Mouse (Mus musculus): ENCODE data around the gene 1600012H06Rik.
"Not testable (repeated sequence)": the region's sequence is repeated elsewhere in the genome, so short reads cannot be mapped to it uniquely, and the experiment has no call there.

1600012H06Rik gene

GRCm38 (mm10) chr17:14943009-14943728 is at the start of gene 1600012H06Rik, which contains the start of gene Wdr27:
TSS of gene 1600012H06Rik (plus strand) at chr17:14943184.
TSS of gene Wdr27 (minus strand) at chr17:14943158.
- DNase-seq: peak; percentile 95 to 97

- not testable (repeated sequence) for DNase-seq
These were observed 47.9 kb upstream of the 1600012H06Rik start for GRCm38 (mm10) chr17:14895058-14895457.

- DNase-seq: no peak
These were observed 44.0 kb upstream of the 1600012H06Rik start for GRCm38 (mm10) chr17:14898972-14899371.

- DNase-seq: no peak
These were observed 39.8 kb upstream of the 1600012H06Rik start for GRCm38 (mm10) chr17:14903212-14903611.

- no peak for DNase-seq
These were observed 38.8 kb upstream of the 1600012H06Rik start for GRCm38 (mm10) chr17:14904206-14904605.

- DNase-seq: peak in 1 of 2 experiments; percentile 47
These were observed 38.2 kb upstream of the 1600012H06Rik start for GRCm38 (mm10) chr17:14904637-14905265.

- no peak for DNase-seq
These were observed 36.4 kb upstream of the 1600012H06Rik start for GRCm38 (mm10) chr17:14906611-14907010.

GRCm38 (mm10) chr17:14907136-14907535 is 35.8 kb upstream of the 1600012H06Rik start:
- DNase-seq: no peak

GRCm38 (mm10) chr17:14909331-14909730 is 33.7 kb upstream of the 1600012H06Rik start:
- DNase-seq: peak in 1 of 2 experiments; percentile 69

GRCm38 (mm10) chr17:14910771-14911170 is 32.2 kb upstream of the 1600012H06Rik start:
- DNase-seq: no peak

- no peak for DNase-seq
These were observed 30.6 kb upstream of the 1600012H06Rik start for GRCm38 (mm10) chr17:14912420-14912819.

GRCm38 (mm10) chr17:14912981-14913380 is 30.0 kb upstream of the 1600012H06Rik start:
- DNase-seq: no peak

- no peak for DNase-seq
These were observed 28.6 kb upstream of the 1600012H06Rik start for GRCm38 (mm10) chr17:14914401-14914800.

- DNase-seq: no peak
These were observed 25.1 kb upstream of the 1600012H06Rik start for GRCm38 (mm10) chr17:14917866-14918265.

- DNase-seq: no peak
These were observed 21.4 kb upstream of the 1600012H06Rik start for GRCm38 (mm10) chr17:14921582-14921981.

GRCm38 (mm10) chr17:14927644-14928218 is 15.3 kb upstream of the 1600012H06Rik start:
- no peak for DNase-seq

- no peak for DNase-seq
These were observed 14.4 kb upstream of the 1600012H06Rik start for GRCm38 (mm10) chr17:14928631-14929030.

- DNase-seq: no peak
These were observed 12.3 kb upstream of the 1600012H06Rik start for GRCm38 (mm10) chr17:14930697-14931096.

- DNase-seq: no peak
These were observed 11.5 kb upstream of the 1600012H06Rik start for GRCm38 (mm10) chr17:14931469-14931868.

GRCm38 (mm10) chr17:14935280-14935679 is 7.7 kb upstream of the 1600012H06Rik start:
- DNase-seq: not testable (repeated sequence)

- no peak for DNase-seq
These were observed 7.0 kb upstream of the 1600012H06Rik start for GRCm38 (mm10) chr17:14935841-14936605.

GRCm38 (mm10) chr17:14942181-14942580 is 803 bp upstream of the 1600012H06Rik start:
- not testable (repeated sequence) for DNase-seq

GRCm38 (mm10) chr17:14943729-14944059 is 710 bp downstream of the 1600012H06Rik start:
- no peak for DNase-seq
